Mouse (Mus musculus) limb, embryonic 14.5 days (tissue): Measurements from ENCODE around the gene Ccdc155. TPM values are rescaled to one million over a fixed set of nuclear protein-coding genes. Genes with fewer than 3 reads are reported as not detected.
A peak's percentile ranks its signal among the peaks of the same experiment; 100 is the strongest.
"Not testable (repeated sequence)": the region's sequence is repeated elsewhere in the genome, so short reads cannot be mapped to it uniquely, and the experiment has no call there.

ENCODE experiments used
- ATAC-seq: fragments of 200-750 bp; cut with Nextera tagmentation; 2 replicates; pipeline ENCODE4 v1.8.0; 2017; ENCODE audit warnings: low read depth, moderate number of reproducible peaks, moderate TSS enrichment; ENCODE audit not compliant: low FRiP score
- DNase-seq: peaks from one replicate; pipeline ENCODE4 v3.0.0-alpha.2; 2015; ENCODE audit warnings: low spot score
- H3K27ac ChIP-seq: fragments of 300-500 bp; sonication (generic); replicated peaks from 2 replicates; pipeline ENCODE4 v1.5.1; 2014; ENCODE audit warnings: low read depth, mild to moderate bottlenecking, low read length, moderate library complexity, mixed read lengths
- H3K27me3 ChIP-seq: fragments of 300-500 bp; sonication (generic); 2 replicates; pipeline ENCODE4 v1.6.1; 2014; ENCODE audit warnings: low read length, mixed read lengths; ENCODE audit not compliant: control insufficient read depth, insufficient read depth
- H3K36me3 ChIP-seq: fragments of 300-500 bp; sonication (generic); 2 replicates; pipeline ENCODE4 v1.6.1; 2014; ENCODE audit warnings: mild to moderate bottlenecking, low read length, moderate library complexity, mixed read lengths; ENCODE audit not compliant: control insufficient read depth, insufficient read depth
- H3K4me1 ChIP-seq: fragments of 300-500 bp; sonication (generic); 2 replicates; pipeline ENCODE4 v1.6.1; 2014; ENCODE audit warnings: antibody characterized with exemption, low read length, mixed read lengths; ENCODE audit not compliant: control insufficient read depth, insufficient read depth
- H3K4me2 ChIP-seq: fragments of 300-500 bp; sonication (generic); replicated peaks from 2 replicates; pipeline ENCODE4 v1.6.1; 2014; ENCODE audit warnings: low read depth, mild to moderate bottlenecking, low read length, moderate library complexity; ENCODE audit not compliant: severe bottlenecking
- H3K4me3 ChIP-seq: fragments of 300-500 bp; sonication (generic); replicated peaks from 2 replicates; pipeline ENCODE4 v1.5.1; 2014; ENCODE audit warnings: low read length
- H3K9ac ChIP-seq: fragments of 300-500 bp; sonication (generic); 2 replicates; pipeline ENCODE4 v1.6.1; 2014; ENCODE audit warnings: mild to moderate bottlenecking, low read depth, low read length, moderate library complexity; ENCODE audit not compliant: severe bottlenecking
- H3K9me3 ChIP-seq: fragments of 300-500 bp; sonication (generic); 2 replicates; pipeline ENCODE4 v1.6.1; 2016; ENCODE audit warnings: low read length; ENCODE audit not compliant: control insufficient read depth
- POLR2A ChIP-seq: fragments of 200-500 bp; IDR thresholded peaks from 2 replicates; pipeline ENCODE4 v1.8.0; 2012; ENCODE audit warnings: inconsistent platforms, mild to moderate bottlenecking, moderate library complexity, borderline replicate concordance; ENCODE audit not compliant: insufficient read depth, insufficient read length; ENCODE audit errors: extremely low read depth
- WGBS: fragments of 180-500 bp; shearing (Covaris S2); extraction: QIAGEN DNeasy Blood & Tissue Kit; methylation state at CpG from one replicate; pipeline ENCODE4 v1.1.7; 2014; 5-methylcytosine and 5-hydroxymethylcytosine counted together
- polyA plus RNA-seq, 2 experiments: library from polyadenylated mRNA; depleted of rRNA in 1 of 2; stranded (reverse) in 1 of 2; unstranded in 1 of 2; fragments of >200 nt; fragmentation: Nextera tagmentation in 1 of 2; extraction: Ambion mirVana in 1 of 2; gene quantifications; 2 replicates each; pipeline versions ENCODE4 v1.2.1 to v1.2.3; 2012 to 2014

Ccdc155 gene
- polyA plus RNA-seq, 2 experiments, result 1.2 to 1.4 TPM

DNA sequence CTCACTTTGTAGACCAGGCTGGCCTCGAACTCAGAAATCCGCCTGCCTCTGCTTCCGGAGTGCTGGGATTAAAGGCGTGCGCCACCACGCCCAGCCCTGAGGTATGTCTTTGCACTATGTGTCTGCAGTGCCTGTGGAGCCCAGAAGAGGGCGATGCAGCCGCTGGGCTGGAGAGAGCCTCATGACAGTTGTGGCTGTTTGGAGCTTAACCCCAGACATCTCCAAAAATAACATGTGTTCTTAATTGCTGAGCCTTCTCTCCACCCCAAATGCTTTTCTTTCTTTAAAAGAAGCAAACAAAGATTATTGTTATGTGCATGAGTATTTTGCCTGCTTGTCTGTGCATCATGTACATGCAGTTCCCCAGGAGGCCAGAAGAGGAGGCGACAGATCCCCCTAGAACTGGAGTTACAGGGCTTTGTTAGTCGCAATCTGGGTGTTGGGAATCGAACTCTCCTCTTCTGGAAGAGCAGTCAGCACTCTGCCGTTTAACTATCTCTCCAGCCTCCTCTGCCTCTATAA, 49.6 kb downstream of the Ccdc155 start:
- H3K4me3 ChIP-seq, result peak overlapping the region; percentile 69
- no peak for DNase-seq
- no peaks in the 10 kb centered on the region for H3K27me3 ChIP-seq
- H3K9me3 ChIP-seq, result no peaks in the 10 kb centered on the region
- H3K4me2 ChIP-seq, result peak overlapping the region; percentile 53
- peak; percentile 0; the same call in 1 of the 2 replicates for ATAC-seq
- peaks cover 22% of the 10 kb centered on the region for H3K36me3 ChIP-seq
- peak overlapping the region; percentile 78; the same call in 1 of the 2 replicates for H3K9ac ChIP-seq
- 0 out of 2 replicates have a peak overlapping the region, but pooled peaks have one; percentile 38 for H3K27ac ChIP-seq
- WGBS, result 79% methylated on average over 12 of the region's 12 CpGs
- peaks cover 5% of the 10 kb centered on the region for H3K4me1 ChIP-seq
- TF ChIP-seq POLR2A, result no peak

DNA sequence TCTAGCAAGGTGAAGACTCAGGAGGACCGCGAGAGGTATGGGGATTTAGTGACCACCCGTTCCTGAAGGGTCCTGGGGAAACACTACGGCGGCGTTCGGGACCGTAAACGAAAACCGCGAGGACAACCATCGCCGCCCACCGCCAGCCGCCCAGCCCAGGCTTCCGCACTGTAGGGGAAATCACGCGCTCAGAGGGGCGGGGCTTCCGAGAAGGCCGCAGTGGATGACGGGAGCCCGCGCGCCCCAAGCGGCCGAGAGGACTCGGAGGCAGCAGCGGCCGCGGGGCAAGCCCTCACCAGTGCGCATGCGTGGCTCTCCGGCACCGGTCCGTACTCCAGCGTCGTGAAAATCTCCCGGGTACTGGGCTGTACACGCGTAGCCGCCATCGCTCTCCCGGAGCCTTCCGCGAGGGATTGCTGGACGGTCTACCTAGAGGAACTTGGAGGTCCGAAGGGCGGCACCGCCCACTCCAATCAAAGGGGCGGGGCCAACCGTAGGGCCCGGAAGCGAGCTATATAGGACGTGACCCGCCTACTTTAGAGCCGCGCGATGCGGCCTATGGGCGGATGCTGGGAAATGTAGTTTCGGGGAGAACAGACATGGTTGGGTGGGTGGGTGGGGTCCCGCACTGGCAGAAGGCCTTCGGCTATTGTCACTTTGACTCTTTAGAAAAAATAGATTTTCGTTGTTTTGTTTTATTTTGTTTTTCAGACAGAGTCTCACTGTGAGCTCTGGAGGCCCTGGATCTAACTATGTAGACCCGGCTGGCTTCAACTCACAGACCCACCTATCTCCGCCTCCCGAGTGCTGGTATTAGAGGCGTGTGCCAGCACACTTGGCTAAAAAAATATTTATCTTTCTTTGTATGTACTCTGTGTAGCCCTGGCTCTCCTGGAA, 50.3 kb downstream of the Ccdc155 start, which contains the start of the genes Pih1d1 and Aldh16a1:
TSS of gene Pih1d1 (plus strand) at position 208 of the 897 bp plus-strand sequence.
TSS of gene Aldh16a1 (minus strand) at position 489 of the 897 bp plus-strand sequence.
- Histone ChIP-seq H3K4me1 (peaks cover 5% of the 10 kb centered on the region), H3K4me3 (peak within 1 kb of the TSS; percentile 69), H3K4me2 (peak within 1 kb of the TSS; percentile 61), H3K27me3 (no peaks in the 10 kb centered on the region), H3K9ac (peak within 1 kb of the TSS; percentile 78), H3K36me3 (peaks cover 16% of the 10 kb centered on the region), H3K9me3 (no peaks in the 10 kb centered on the region), H3K27ac (peak within 1 kb of the TSS; percentile 95)
- DNase-seq (peak; percentile 97), ATAC-seq (peak; percentile 95)
- TF ChIP-seq POLR2A, result peak; percentile 98
- 6% methylated on average over 58 of the region's 69 CpGs for WGBS

GRCm38 (mm10) chr7:45153586-45153985, 51.1 kb downstream of the Ccdc155 start:
- peak overlapping the region; percentile 78 for H3K9ac ChIP-seq
- no peaks in the 10 kb centered on the region for H3K9me3 ChIP-seq
- 7% methylated on average over 5 of the region's 5 CpGs for WGBS
- peak overlapping the region; percentile 61 for H3K4me2 ChIP-seq
- no peak for DNase-seq
- peaks cover 5% of the 10 kb centered on the region for H3K4me1 ChIP-seq
- TF ChIP-seq POLR2A, result no peak
- H3K27ac ChIP-seq, result peak overlapping the region; percentile 95
- no peaks in the 10 kb centered on the region for H3K27me3 ChIP-seq
- peak overlapping the region; percentile 69 for H3K4me3 ChIP-seq
- H3K36me3 ChIP-seq, result peaks cover 14% of the 10 kb centered on the region; the same call in 1 of the 2 replicates
- no peak for ATAC-seq

- DNase-seq, ATAC-seq, H3K4me1 ChIP-seq, H3K27me3 ChIP-seq, H3K9me3 ChIP-seq, H3K4me3 ChIP-seq, H3K9ac ChIP-seq: not testable (repeated sequence)
- WGBS, result 87% methylated on average over 2 of the region's 2 CpGs
- H3K36me3 ChIP-seq, result peaks cover 14% of the 10 kb centered on the region; the same call in 1 of the 2 replicates
- H3K27ac ChIP-seq, result 0 out of 2 replicates have a peak overlapping the region, but pooled peaks have one; percentile 95
- H3K4me2 ChIP-seq, result peak overlapping the region; percentile 61; the same call in 1 of the 2 replicates
These were observed 51.6 kb downstream of the Ccdc155 start for GRCm38 (mm10) chr7:45153052-45153451.

GRCm38 (mm10) chr7:45151303-45151702, 53.4 kb downstream of the Ccdc155 start:
- Histone ChIP-seq H3K27me3 (no peaks in the 10 kb centered on the region), H3K9me3 (no peaks in the 10 kb centered on the region), H3K4me3 (no peak overlapping the region), H3K27ac (no peak overlapping the region), H3K9ac (0 out of 2 replicates have a peak overlapping the region, but pooled peaks have one; percentile 9), H3K4me2 (no peak overlapping the region), H3K4me1 (peaks cover 5% of the 10 kb centered on the region), H3K36me3 (peaks cover 27% of the 10 kb centered on the region)
- no peak for ATAC-seq
- 31% methylated on average over 11 of the region's 11 CpGs for WGBS
- no peak for TF ChIP-seq POLR2A
- DNase-seq, result no peak
